Mouse (Mus musculus): ENCODE data around the gene Vac14. TPM values are rescaled to one million over a fixed set of nuclear protein-coding genes. Genes with fewer than 3 reads are reported as not detected.

Vac14 gene
- polyA plus RNA-seq, 1 experiment from 2014 or later = 14.0 TPM

DNA sequence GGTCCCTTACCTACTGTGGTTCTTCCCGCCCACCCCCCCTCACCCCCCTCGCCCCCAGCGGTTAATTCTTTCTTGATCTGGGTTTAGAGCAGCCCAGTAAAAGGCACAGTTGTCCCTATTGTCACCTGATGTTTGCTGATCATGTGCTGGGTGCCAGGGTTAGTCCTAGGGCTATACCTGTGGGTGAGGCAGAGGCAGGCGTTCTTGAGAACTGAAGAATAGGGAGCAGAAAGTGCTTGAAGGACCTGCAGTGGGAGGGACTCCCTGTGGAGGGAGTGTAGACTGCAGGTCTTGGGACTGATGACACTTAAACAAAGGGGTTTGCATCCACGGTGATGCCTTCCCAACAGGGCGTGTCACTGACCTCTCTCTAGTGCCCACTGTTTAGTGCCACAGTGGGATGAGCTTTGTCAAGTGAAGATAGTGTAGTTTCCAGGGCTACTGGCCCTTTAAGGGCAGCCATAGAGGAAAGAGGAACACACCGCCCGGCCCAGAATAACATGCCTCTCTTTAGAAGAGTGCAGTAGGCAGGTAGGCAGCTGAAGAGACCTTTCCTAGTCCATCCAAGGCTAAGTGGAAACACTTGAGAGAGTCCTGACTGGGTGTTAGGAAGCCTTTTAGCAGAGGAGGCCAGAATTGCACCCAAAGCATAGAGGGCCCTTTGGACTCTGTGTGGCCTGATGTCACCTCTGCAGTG is 51.7 kb downstream of the Vac14 start:
- ATAC-seq (ENCODE audit: insufficient read depth, low FRiP score) = peak; percentile 37; the same call in 1 of the 2 replicates
- Histone ChIP-seq H3K9ac (ENCODE audit: low read length) (no peak overlapping the region), H3K27ac (ENCODE audit: low read length) (0 out of 2 replicates have a peak overlapping the region, but pooled peaks have one; percentile 3), H3K4me3 (replicated peaks; ENCODE audit: low read length) (no peak overlapping the region), H3K4me2 (ENCODE audit: low read depth, low read length) (no peak overlapping the region), H3K9me3 (replicated peaks; ENCODE audit: control insufficient read depth, low read length) (no peaks in the 10 kb centered on the region), H3K4me1 (ENCODE audit: control insufficient read depth, insufficient read depth, low read length) (peaks cover 3% of the 10 kb centered on the region; the same call in 1 of the 2 replicates), H3K36me3 (ENCODE audit: control insufficient read depth, insufficient read depth, low read length) (no peaks in the 10 kb centered on the region), H3K27me3 (ENCODE audit: control insufficient read depth, insufficient read depth, low read length) (no peaks in the 10 kb centered on the region)
- WGBS = 58% methylated on average over 8 of the region's 8 CpGs

DNA sequence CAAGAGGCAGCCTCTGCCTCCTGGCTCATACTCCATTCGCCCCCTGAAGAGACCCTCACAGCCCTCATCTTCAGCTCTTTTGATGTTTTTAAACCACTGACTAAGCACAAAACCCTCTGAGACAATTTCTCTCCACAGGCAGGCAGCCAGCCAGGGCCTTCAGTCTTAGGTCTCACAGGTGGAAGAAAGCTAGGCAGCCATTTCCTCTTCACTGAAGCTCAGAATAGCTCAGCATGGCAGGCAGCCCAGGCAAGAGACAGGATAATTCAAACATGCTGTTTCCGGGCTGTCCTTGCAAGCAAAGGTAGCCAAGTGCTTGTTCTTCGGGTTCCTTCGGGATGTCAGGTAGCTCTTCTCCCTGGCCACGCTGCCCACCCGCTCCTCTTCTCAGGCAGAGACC is 52.9 kb downstream of the Vac14 start:
- Histone ChIP-seq H3K27me3 (ENCODE audit: control insufficient read depth, insufficient read depth, low read length) (no peaks in the 10 kb centered on the region), H3K9me3 (replicated peaks; ENCODE audit: control insufficient read depth, low read length) (no peaks in the 10 kb centered on the region), H3K4me2 (ENCODE audit: low read depth, low read length) (no peak overlapping the region), H3K4me1 (ENCODE audit: control insufficient read depth, insufficient read depth, low read length) (peaks cover 3% of the 10 kb centered on the region; the same call in 1 of the 2 replicates), H3K9ac (ENCODE audit: low read length) (no peak overlapping the region), H3K27ac (ENCODE audit: low read length) (peak overlapping the region; percentile 67), H3K4me3 (replicated peaks; ENCODE audit: low read length) (no peak overlapping the region), H3K36me3 (ENCODE audit: control insufficient read depth, insufficient read depth, low read length) (no peaks in the 10 kb centered on the region)
- ATAC-seq (ENCODE audit: insufficient read depth, low FRiP score) = 0 out of 2 replicates have a peak, but pooled peaks have one; percentile 30
- 65% methylated on average over 6 of the region's 6 CpGs for WGBS

DNA sequence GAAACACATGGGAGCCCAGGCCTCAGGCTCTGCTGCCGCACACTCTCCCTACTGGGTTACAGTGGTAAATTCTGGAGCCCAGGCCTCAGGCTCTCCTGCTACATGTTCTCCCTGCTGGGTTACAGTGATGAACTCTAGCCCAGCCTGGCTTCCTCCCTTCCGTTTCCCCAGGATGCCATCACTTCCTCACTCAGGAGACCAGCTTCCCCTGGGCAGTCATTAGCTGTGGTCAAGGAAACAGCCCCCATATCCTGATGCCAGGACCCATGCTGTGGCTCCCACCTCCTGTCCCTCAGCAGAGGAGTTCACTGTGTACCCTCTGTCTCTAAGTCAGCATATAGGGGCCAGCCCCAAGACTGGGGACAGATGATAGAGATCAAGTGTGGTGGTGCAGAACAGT is 53.7 kb downstream of the Vac14 start:
- no peak overlapping the region for H3K4me2 ChIP-seq (ENCODE audit: low read depth, low read length)
- WGBS = 91% methylated on average over 2 of the region's 2 CpGs
- H3K9me3 ChIP-seq (replicated peaks; ENCODE audit: control insufficient read depth, low read length) = no peaks in the 10 kb centered on the region
- no peaks in the 10 kb centered on the region for H3K27me3 ChIP-seq (ENCODE audit: control insufficient read depth, insufficient read depth, low read length)
- H3K4me1 ChIP-seq (ENCODE audit: control insufficient read depth, insufficient read depth, low read length) = peaks cover 3% of the 10 kb centered on the region; the same call in 1 of the 2 replicates
- no peak overlapping the region for H3K9ac ChIP-seq (ENCODE audit: low read length)
- no peaks in the 10 kb centered on the region for H3K36me3 ChIP-seq (ENCODE audit: control insufficient read depth, insufficient read depth, low read length)
- H3K27ac ChIP-seq (ENCODE audit: low read length) = peak overlapping the region; percentile 67
- no peak overlapping the region for H3K4me3 ChIP-seq (replicated peaks; ENCODE audit: low read length)
- ATAC-seq (ENCODE audit: insufficient read depth, low FRiP score) = no peak

DNA sequence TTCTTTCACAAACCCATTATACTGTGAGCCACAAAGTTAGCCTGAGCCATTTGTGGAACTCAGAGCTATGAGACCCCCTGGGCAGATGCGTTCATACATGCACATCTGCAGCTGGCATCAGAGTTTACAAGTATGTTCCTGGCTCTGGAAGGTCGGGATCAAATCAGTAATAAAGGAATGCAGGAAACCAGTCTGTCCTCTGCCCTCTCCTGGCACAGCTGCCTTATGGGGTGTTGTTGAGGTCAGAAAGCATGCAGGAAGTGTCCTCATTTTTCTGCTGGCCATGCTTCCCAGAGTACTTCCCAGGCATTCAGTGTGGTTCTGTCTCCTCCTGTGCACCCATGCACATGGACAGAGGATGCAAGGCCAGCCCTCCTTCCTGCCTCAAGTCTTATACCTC is 54.8 kb downstream of the Vac14 start:
- Histone ChIP-seq H3K27ac (ENCODE audit: low read length) (no peak overlapping the region; the same call in 1 of the 2 replicates), H3K9me3 (replicated peaks; ENCODE audit: control insufficient read depth, low read length) (no peaks in the 10 kb centered on the region), H3K4me1 (ENCODE audit: control insufficient read depth, insufficient read depth, low read length) (peaks cover 3% of the 10 kb centered on the region; the same call in 1 of the 2 replicates), H3K36me3 (ENCODE audit: control insufficient read depth, insufficient read depth, low read length) (no peaks in the 10 kb centered on the region), H3K4me2 (ENCODE audit: low read depth, low read length) (no peak overlapping the region), H3K4me3 (replicated peaks; ENCODE audit: low read length) (no peak overlapping the region), H3K9ac (ENCODE audit: low read length) (no peak overlapping the region), H3K27me3 (ENCODE audit: control insufficient read depth, insufficient read depth, low read length) (no peaks in the 10 kb centered on the region)
- 71% methylated on average over 2 of the region's 2 CpGs for WGBS
- no peak for ATAC-seq (ENCODE audit: insufficient read depth, low FRiP score)

DNA sequence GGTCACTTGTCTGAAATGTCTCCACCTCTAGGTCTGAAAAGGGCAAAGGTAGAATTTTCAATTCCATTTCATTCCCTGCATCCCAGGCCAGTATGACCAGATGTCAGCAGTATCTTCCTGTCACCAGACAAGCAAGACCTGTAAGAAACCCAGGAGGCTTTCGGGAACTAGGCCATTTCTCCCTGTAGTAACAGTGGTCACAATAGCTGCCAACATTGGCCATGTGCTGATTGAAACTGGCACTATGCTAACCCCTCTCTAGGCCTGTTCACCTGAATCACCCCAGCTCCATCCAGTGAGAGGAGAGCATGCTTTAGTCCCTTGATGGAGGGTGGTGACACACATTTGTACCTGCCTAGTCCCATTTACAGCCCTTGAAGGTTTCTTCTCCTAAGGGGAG is 56.2 kb downstream of the Vac14 start:
- Histone ChIP-seq H3K27ac (ENCODE audit: low read length) (no peak overlapping the region), H3K4me2 (ENCODE audit: low read depth, low read length) (no peak overlapping the region), H3K9me3 (replicated peaks; ENCODE audit: control insufficient read depth, low read length) (no peaks in the 10 kb centered on the region), H3K4me3 (replicated peaks; ENCODE audit: low read length) (no peak overlapping the region), H3K9ac (ENCODE audit: low read length) (no peak overlapping the region), H3K36me3 (ENCODE audit: control insufficient read depth, insufficient read depth, low read length) (no peaks in the 10 kb centered on the region), H3K27me3 (ENCODE audit: control insufficient read depth, insufficient read depth, low read length) (no peaks in the 10 kb centered on the region), H3K4me1 (ENCODE audit: control insufficient read depth, insufficient read depth, low read length) (peaks cover 3% of the 10 kb centered on the region; the same call in 1 of the 2 replicates)
- whole genome bisulfite sequencing = 100% methylated on average over 1 of the region's 1 CpGs
- no peak for ATAC-seq (ENCODE audit: insufficient read depth, low FRiP score)

DNA sequence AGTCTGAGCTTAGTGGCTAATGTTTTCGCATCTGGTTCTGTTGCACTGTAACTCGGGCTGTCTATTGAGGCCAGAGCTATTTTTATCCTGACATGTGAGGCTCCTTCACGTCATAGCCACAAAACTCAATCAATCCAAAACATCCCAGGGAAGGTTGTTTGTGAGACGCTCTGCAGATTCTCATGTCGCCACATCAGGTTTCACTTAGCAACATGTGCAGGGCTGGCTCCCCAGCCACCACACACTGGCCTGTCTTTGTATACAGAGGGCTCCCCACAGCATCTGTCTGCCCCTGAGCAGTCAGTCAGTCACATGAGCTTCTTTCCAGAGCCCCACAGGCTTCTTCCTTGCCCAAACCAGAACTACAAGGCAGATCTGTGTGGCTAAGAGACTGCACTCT is 58.3 kb downstream of the Vac14 start:
- no peaks in the 10 kb centered on the region for H3K36me3 ChIP-seq (ENCODE audit: control insufficient read depth, insufficient read depth, low read length)
- no peaks in the 10 kb centered on the region for H3K9me3 ChIP-seq (replicated peaks; ENCODE audit: control insufficient read depth, low read length)
- no peaks in the 10 kb centered on the region for H3K4me1 ChIP-seq (ENCODE audit: control insufficient read depth, insufficient read depth, low read length)
- no peak overlapping the region for H3K4me2 ChIP-seq (ENCODE audit: low read depth, low read length)
- no peaks in the 10 kb centered on the region for H3K27me3 ChIP-seq (ENCODE audit: control insufficient read depth, insufficient read depth, low read length)
- no peak for ATAC-seq (ENCODE audit: insufficient read depth, low FRiP score)
- H3K9ac ChIP-seq (ENCODE audit: low read length) = no peak overlapping the region
- no peak overlapping the region for H3K27ac ChIP-seq (ENCODE audit: low read length)
- WGBS = 65% methylated on average over 5 of the region's 5 CpGs
- H3K4me3 ChIP-seq (replicated peaks; ENCODE audit: low read length) = no peak overlapping the region

DNA sequence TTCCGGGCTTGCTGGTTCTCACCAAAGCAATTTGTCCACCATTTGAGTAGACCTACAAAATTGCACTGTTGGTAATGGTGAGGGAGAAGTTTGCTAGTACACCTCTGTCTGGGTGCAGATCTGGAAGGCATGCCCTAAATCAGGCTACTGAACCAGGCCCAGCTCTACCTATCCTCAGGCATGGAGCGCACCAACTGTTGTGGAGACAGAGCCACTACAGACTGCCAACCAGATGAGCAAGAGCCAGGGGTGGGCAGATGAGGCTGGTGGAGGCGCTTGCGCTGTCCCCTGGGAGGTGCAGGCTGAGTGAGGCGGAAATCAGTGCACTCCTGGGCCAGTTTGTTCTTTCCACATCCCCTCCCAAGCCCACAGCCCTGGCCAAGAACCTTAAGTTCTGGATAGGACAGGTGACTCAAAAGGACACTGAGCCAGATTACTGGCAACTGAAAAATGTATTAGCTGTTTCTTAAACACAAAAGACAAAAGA is 58.8 kb downstream of the Vac14 start:
- WGBS = 89% methylated on average over 5 of the region's 5 CpGs

DNA sequence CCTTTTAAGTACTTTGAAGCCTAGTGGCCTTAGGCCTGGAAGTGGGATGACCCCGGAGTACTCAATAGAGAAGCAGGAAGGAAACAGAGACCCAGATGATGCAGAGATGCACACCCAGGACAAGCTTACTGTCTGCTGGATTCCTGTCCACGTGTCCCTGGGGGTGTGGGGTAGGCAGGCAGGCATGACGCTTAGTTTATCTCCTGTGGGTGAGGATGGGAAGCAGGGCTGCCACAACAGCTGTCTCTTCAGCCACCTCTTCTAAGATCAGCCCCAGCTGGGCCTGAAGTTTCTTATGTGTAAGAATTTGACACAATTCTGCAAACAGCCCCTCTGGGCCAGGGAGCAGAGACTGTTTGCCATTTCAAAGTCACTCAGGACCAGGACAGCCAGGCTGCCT is 60.6 kb downstream of the Vac14 start:
- no peaks in the 10 kb centered on the region for H3K4me1 ChIP-seq (ENCODE audit: control insufficient read depth, insufficient read depth, low read length)
- no peak overlapping the region for H3K9ac ChIP-seq (ENCODE audit: low read length)
- no peak overlapping the region for H3K4me3 ChIP-seq (replicated peaks; ENCODE audit: low read length)
- no peaks in the 10 kb centered on the region for H3K9me3 ChIP-seq (replicated peaks; ENCODE audit: control insufficient read depth, low read length)
- H3K27ac ChIP-seq (ENCODE audit: low read length) = no peak overlapping the region
- H3K36me3 ChIP-seq (ENCODE audit: control insufficient read depth, insufficient read depth, low read length) = no peaks in the 10 kb centered on the region
- H3K4me2 ChIP-seq (ENCODE audit: low read depth, low read length) = no peak overlapping the region
- no peak for ATAC-seq (ENCODE audit: insufficient read depth, low FRiP score)
- WGBS = 72% methylated on average over 3 of the region's 3 CpGs
- no peaks in the 10 kb centered on the region for H3K27me3 ChIP-seq (ENCODE audit: control insufficient read depth, insufficient read depth, low read length)

More for the DNA sequence above, 58.8 kb downstream of the Vac14 start:
- no peaks in the 10 kb centered on the region for H3K27me3 ChIP-seq (ENCODE audit: control insufficient read depth, insufficient read depth, low read length)
- H3K36me3 ChIP-seq (ENCODE audit: control insufficient read depth, insufficient read depth, low read length) = no peaks in the 10 kb centered on the region
- no peak overlapping the region for H3K4me2 ChIP-seq (ENCODE audit: low read depth, low read length)
- no peak overlapping the region for H3K27ac ChIP-seq (ENCODE audit: low read length)
- no peak for ATAC-seq (ENCODE audit: insufficient read depth, low FRiP score)
- no peaks in the 10 kb centered on the region for H3K9me3 ChIP-seq (replicated peaks; ENCODE audit: control insufficient read depth, low read length)
- no peaks in the 10 kb centered on the region for H3K4me1 ChIP-seq (ENCODE audit: control insufficient read depth, insufficient read depth, low read length)
- no peak overlapping the region for H3K4me3 ChIP-seq (replicated peaks; ENCODE audit: low read length)
- H3K9ac ChIP-seq (ENCODE audit: low read length) = no peak overlapping the region

DNA sequence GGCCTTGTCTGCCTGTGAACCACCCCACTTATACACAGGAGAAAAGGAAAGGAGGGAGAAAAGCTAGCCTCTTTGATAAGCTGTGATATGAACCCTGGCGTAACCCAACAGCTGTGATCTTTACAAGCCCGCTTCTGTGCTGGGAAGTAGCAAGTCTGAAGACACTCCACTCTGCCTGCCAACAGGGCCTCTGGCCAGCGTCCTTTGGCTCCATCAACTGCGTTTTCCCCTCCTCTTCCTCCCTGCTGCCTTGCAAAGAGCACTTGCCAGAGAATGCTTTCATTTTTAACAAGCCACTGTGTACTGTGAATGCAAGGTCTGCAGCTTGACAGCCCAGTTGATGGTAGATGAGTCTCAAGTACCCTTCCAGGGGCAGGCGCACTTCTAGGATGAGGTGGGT is 69.3 kb downstream of the Vac14 start:
- Histone ChIP-seq H3K36me3 (ENCODE audit: control insufficient read depth, insufficient read depth, low read length) (no peaks in the 10 kb centered on the region), H3K27ac (ENCODE audit: low read length) (no peak overlapping the region), H3K9ac (ENCODE audit: low read length) (no peak overlapping the region), H3K4me3 (replicated peaks; ENCODE audit: low read length) (no peak overlapping the region), H3K4me2 (ENCODE audit: low read depth, low read length) (no peak overlapping the region), H3K27me3 (ENCODE audit: control insufficient read depth, insufficient read depth, low read length) (no peaks in the 10 kb centered on the region), H3K4me1 (ENCODE audit: control insufficient read depth, insufficient read depth, low read length) (no peaks in the 10 kb centered on the region), H3K9me3 (replicated peaks; ENCODE audit: control insufficient read depth, low read length) (no peaks in the 10 kb centered on the region)
- WGBS = 65% methylated on average over 5 of the region's 5 CpGs
- peak; percentile 13; the same call in 1 of the 2 replicates for ATAC-seq (ENCODE audit: insufficient read depth, low FRiP score)
